Mouse (Mus musculus): Measurements from ENCODE around the gene Idh3g. TPM values are rescaled to one million over a fixed set of nuclear protein-coding genes. Genes with fewer than 3 reads are reported as not detected.

The Idh3g gene
- polyA plus RNA-seq, 2 experiments = 128 to 143 TPM

DNA sequence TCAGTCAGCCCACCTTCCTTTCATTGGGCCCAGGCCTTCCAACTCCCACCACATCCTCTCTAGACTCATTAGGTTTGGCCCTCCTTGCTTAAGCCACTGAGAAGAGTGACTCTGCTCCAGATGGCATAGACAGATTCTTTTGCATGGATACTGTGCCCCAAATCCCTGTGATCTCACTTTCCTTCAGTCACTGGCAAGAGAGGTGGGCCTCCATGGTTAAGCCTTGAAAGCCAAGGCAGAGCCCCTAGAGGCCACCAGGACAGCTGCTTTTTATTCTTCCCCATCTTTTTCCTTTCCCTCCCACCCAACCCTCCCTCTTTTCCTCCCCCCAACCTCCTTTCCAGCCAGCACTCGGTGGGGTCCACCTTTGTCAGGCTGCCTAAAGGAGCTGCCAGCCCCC is 6.8 kb upstream of the Idh3g start:
- H3K27ac ChIP-seq = no peak overlapping the region
- no peaks in the 10 kb centered on the region for H3K27me3 ChIP-seq (ENCODE audit: control insufficient read depth, insufficient read depth, low read length)
- 23% methylated on average over 1 of the region's 1 CpGs for WGBS (ENCODE audit: insufficient replicate concordance)
- no peak overlapping the region for H3K4me3 ChIP-seq (ENCODE audit: insufficient read depth in 1 of 2, low read depth in 2 of 2, low read length in 2 of 2)
- no peak for ATAC-seq (ENCODE audit: insufficient read depth)
- TF ChIP-seq EP300 (IDR thresholded peaks at IDR 0.05; ENCODE audit: low read depth) = no peak
- TF ChIP-seq CTCF (IDR thresholded peaks at IDR 0.05; ENCODE audit: low read depth) = no peak
- H3K4me2 ChIP-seq (ENCODE audit: low read depth) = no peak overlapping the region
- H3K9ac ChIP-seq (replicated peaks) = no peak overlapping the region
- H3K4me1 ChIP-seq (replicated peaks; ENCODE audit: control insufficient read depth in 2 of 2, insufficient read depth in 2 of 2, low read length in 1 of 2) = 0 out of 4 replicates have a peak, but pooled peaks cover 0 to 4% of the 10 kb centered on the region in 2 experiments
- no peak for DNase-seq (ENCODE audit: low read depth in 3 of 3, low spot score in 3 of 3)
- no peaks in the 10 kb centered on the region for H3K9me3 ChIP-seq (ENCODE audit: control insufficient read depth, low read length)
- no peaks in the 10 kb centered on the region for H3K36me3 ChIP-seq (replicated peaks; ENCODE audit: control insufficient read depth, insufficient read depth, low read depth)

DNA sequence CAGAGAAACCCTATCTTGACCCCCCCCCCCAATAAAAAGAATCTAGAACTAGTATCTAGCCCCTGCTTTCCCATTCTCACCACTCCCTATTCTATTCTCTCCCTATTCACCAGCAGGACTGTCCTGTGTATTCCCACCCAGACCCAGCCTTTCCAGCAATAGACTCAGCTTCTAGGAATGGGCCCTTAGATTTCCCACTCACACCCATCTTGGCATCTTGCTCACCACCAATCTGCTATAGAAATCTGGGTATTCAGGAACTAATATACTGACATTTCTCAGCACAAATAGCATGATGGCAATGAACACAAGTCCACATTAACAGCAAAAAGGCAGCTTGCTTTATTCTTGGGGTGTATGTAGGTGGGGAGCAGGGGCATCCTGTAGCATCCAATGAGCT is 6.3 kb upstream of the Idh3g start:
- no peak for TF ChIP-seq CTCF (IDR thresholded peaks at IDR 0.05; ENCODE audit: low read depth)
- no peak for TF ChIP-seq EP300 (IDR thresholded peaks at IDR 0.05; ENCODE audit: low read depth)
- ATAC-seq (ENCODE audit: insufficient read depth) = no peak
- Histone ChIP-seq H3K9me3 (ENCODE audit: control insufficient read depth, low read length) (no peaks in the 10 kb centered on the region), H3K36me3 (replicated peaks; ENCODE audit: control insufficient read depth, insufficient read depth, low read depth) (no peaks in the 10 kb centered on the region), H3K27ac (no peak overlapping the region), H3K9ac (replicated peaks) (no peak overlapping the region), H3K4me2 (ENCODE audit: low read depth) (no peak overlapping the region), H3K27me3 (ENCODE audit: control insufficient read depth, insufficient read depth, low read length) (no peaks in the 10 kb centered on the region), H3K4me1 (replicated peaks; ENCODE audit: control insufficient read depth in 2 of 2, insufficient read depth in 2 of 2, low read length in 1 of 2) (peaks cover 0 to 7% of the 10 kb centered on the region in 2 experiments; a peak in 1 of 4 replicates), H3K4me3 (ENCODE audit: insufficient read depth in 1 of 2, low read depth in 2 of 2, low read length in 2 of 2) (no peak overlapping the region)
- DNase-seq (ENCODE audit: low read depth in 3 of 3, low spot score in 3 of 3) = no peak

DNA sequence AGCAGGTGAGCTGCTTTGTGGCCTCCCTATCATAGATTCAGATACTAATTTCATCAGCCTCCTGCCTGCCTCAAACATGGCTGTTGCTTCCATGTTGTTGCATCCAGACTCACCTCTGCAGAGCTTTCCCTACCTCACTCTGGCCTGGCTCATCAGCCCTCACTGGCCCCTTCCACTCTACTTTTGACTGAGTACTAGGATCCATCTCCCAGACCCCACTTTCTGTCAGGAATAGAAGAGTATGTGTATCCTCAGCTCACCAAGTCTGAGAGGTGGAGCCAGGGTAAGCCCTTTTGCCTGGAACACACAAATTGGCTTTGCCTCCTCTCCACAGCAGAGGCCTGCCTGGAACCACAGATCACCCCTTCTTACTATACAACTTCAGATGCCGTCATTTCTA is 1.8 kb upstream of the Idh3g start:
- WGBS (ENCODE audit: insufficient replicate concordance) = 67% methylated on average over 1 of the region's 1 CpGs
- DNase-seq (ENCODE audit: low read depth in 3 of 3, low spot score in 3 of 3) = no peak

GRCm38 (mm10) chrX:73787225-73787558 is 495 bp upstream of the Idh3g start:
- Histone ChIP-seq H3K36me3 (replicated peaks; ENCODE audit: control insufficient read depth, insufficient read depth, low read depth) (no peaks in the 10 kb centered on the region), H3K9me3 (ENCODE audit: control insufficient read depth, low read length) (no peaks in the 10 kb centered on the region), H3K9ac (replicated peaks) (peak overlapping the region; percentile 85), H3K4me1 (replicated peaks; ENCODE audit: control insufficient read depth in 2 of 2, insufficient read depth in 2 of 2, low read length in 1 of 2) (peaks cover 0 to 17% of the 10 kb centered on the region in 2 experiments; a peak in 3 of 4 replicates), H3K4me2 (ENCODE audit: low read depth) (peak overlapping the region; percentile 79), H3K27ac (peak overlapping the region; percentile 88), H3K27me3 (ENCODE audit: control insufficient read depth, insufficient read depth, low read length) (no peaks in the 10 kb centered on the region), H3K4me3 (ENCODE audit: insufficient read depth in 1 of 2, low read depth in 2 of 2, low read length in 2 of 2) (peak overlapping the region; percentile 77 to 97)
- ATAC-seq (ENCODE audit: insufficient read depth) (peak; percentile 40), DNase-seq (ENCODE audit: low read depth in 3 of 3, low spot score in 3 of 3) (no peak)
- no peak for TF ChIP-seq EP300 (IDR thresholded peaks at IDR 0.05; ENCODE audit: low read depth)
- no peak for TF ChIP-seq CTCF (IDR thresholded peaks at IDR 0.05; ENCODE audit: low read depth)
- 2% methylated on average over 22 of the region's 22 CpGs for WGBS (ENCODE audit: insufficient replicate concordance)

More for the DNA sequence above, 1.8 kb upstream of the Idh3g start:
- H3K9ac ChIP-seq (replicated peaks) = peak overlapping the region; percentile 85; the same call in 1 of the 2 replicates
- H3K4me2 ChIP-seq (ENCODE audit: low read depth) = peak overlapping the region; percentile 79
- H3K27ac ChIP-seq = no peak overlapping the region
- no peaks in the 10 kb centered on the region for H3K27me3 ChIP-seq (ENCODE audit: control insufficient read depth, insufficient read depth, low read length)
- no peaks in the 10 kb centered on the region for H3K36me3 ChIP-seq (replicated peaks; ENCODE audit: control insufficient read depth, insufficient read depth, low read depth)
- H3K4me1 ChIP-seq (replicated peaks; ENCODE audit: control insufficient read depth in 2 of 2, insufficient read depth in 2 of 2, low read length in 1 of 2) = peaks cover 0 to 17% of the 10 kb centered on the region in 2 experiments; a peak in 3 of 4 replicates
- TF ChIP-seq EP300 (IDR thresholded peaks at IDR 0.05; ENCODE audit: low read depth) (no peak), CTCF (IDR thresholded peaks at IDR 0.05; ENCODE audit: low read depth) (no peak)
- H3K4me3 ChIP-seq (ENCODE audit: insufficient read depth in 1 of 2, low read depth in 2 of 2, low read length in 2 of 2) = peak overlapping the region; percentile 77 to 97
- H3K9me3 ChIP-seq (ENCODE audit: control insufficient read depth, low read length) = no peaks in the 10 kb centered on the region
- no peak for ATAC-seq (ENCODE audit: insufficient read depth)

- DNase-seq (ENCODE audit: low read depth in 3 of 3, low spot score in 3 of 3) (no peak), ATAC-seq (ENCODE audit: insufficient read depth) (no peak)
- Histone ChIP-seq H3K9ac (replicated peaks) (peak overlapping the region; percentile 85), H3K4me2 (ENCODE audit: low read depth) (peak overlapping the region; percentile 79), H3K9me3 (ENCODE audit: control insufficient read depth, low read length) (no peaks in the 10 kb centered on the region), H3K4me1 (replicated peaks; ENCODE audit: control insufficient read depth in 2 of 2, insufficient read depth in 2 of 2, low read length in 1 of 2) (peaks cover 0 to 17% of the 10 kb centered on the region in 2 experiments; a peak in 3 of 4 replicates), H3K27ac (peak overlapping the region; percentile 88), H3K27me3 (ENCODE audit: control insufficient read depth, insufficient read depth, low read length) (no peaks in the 10 kb centered on the region), H3K4me3 (ENCODE audit: insufficient read depth in 1 of 2, low read depth in 2 of 2, low read length in 2 of 2) (peak overlapping the region; percentile 77 to 97), H3K36me3 (replicated peaks; ENCODE audit: control insufficient read depth, insufficient read depth, low read depth) (peaks cover 3% of the 10 kb centered on the region; the same call in 1 of the 2 replicates)
- TF ChIP-seq EP300 (IDR thresholded peaks at IDR 0.05; ENCODE audit: low read depth) (no peak), CTCF (IDR thresholded peaks at IDR 0.05; ENCODE audit: low read depth) (no peak)
Observed at GRCm38 (mm10) chrX:73785666-73786065, 1.0 kb downstream of the Idh3g start.
